Mouse (Mus musculus) limb, embryonic 14.5 days (tissue): ENCODE measurements around the gene Pltp. TPM values are rescaled to one million over a fixed set of nuclear protein-coding genes. Genes with fewer than 3 reads are reported as not detected.
A peak's percentile ranks its signal among the peaks of the same experiment; 100 is the strongest.

ENCODE experiments used
- ATAC-seq: fragments of 200-750 bp; cut with Nextera tagmentation; 2 replicates; pipeline ENCODE4 v1.8.0; 2017; ENCODE audit warnings: low read depth, moderate number of reproducible peaks, moderate TSS enrichment; ENCODE audit not compliant: low FRiP score
- DNase-seq: peaks from one replicate; pipeline ENCODE4 v3.0.0-alpha.2; 2015; ENCODE audit warnings: low spot score
- H3K27ac ChIP-seq: fragments of 300-500 bp; sonication (generic); replicated peaks from 2 replicates; pipeline ENCODE4 v1.5.1; 2014; ENCODE audit warnings: low read depth, mild to moderate bottlenecking, low read length, moderate library complexity, mixed read lengths
- H3K27me3 ChIP-seq: fragments of 300-500 bp; sonication (generic); 2 replicates; pipeline ENCODE4 v1.6.1; 2014; ENCODE audit warnings: low read length, mixed read lengths; ENCODE audit not compliant: control insufficient read depth, insufficient read depth
- H3K36me3 ChIP-seq: fragments of 300-500 bp; sonication (generic); 2 replicates; pipeline ENCODE4 v1.6.1; 2014; ENCODE audit warnings: mild to moderate bottlenecking, low read length, moderate library complexity, mixed read lengths; ENCODE audit not compliant: control insufficient read depth, insufficient read depth
- H3K4me1 ChIP-seq: fragments of 300-500 bp; sonication (generic); 2 replicates; pipeline ENCODE4 v1.6.1; 2014; ENCODE audit warnings: antibody characterized with exemption, low read length, mixed read lengths; ENCODE audit not compliant: control insufficient read depth, insufficient read depth
- H3K4me2 ChIP-seq: fragments of 300-500 bp; sonication (generic); replicated peaks from 2 replicates; pipeline ENCODE4 v1.6.1; 2014; ENCODE audit warnings: low read depth, mild to moderate bottlenecking, low read length, moderate library complexity; ENCODE audit not compliant: severe bottlenecking
- H3K4me3 ChIP-seq: fragments of 300-500 bp; sonication (generic); replicated peaks from 2 replicates; pipeline ENCODE4 v1.5.1; 2014; ENCODE audit warnings: low read length
- H3K9ac ChIP-seq: fragments of 300-500 bp; sonication (generic); 2 replicates; pipeline ENCODE4 v1.6.1; 2014; ENCODE audit warnings: mild to moderate bottlenecking, low read depth, low read length, moderate library complexity; ENCODE audit not compliant: severe bottlenecking
- H3K9me3 ChIP-seq: fragments of 300-500 bp; sonication (generic); 2 replicates; pipeline ENCODE4 v1.6.1; 2016; ENCODE audit warnings: low read length; ENCODE audit not compliant: control insufficient read depth
- POLR2A ChIP-seq: fragments of 200-500 bp; IDR thresholded peaks from 2 replicates; pipeline ENCODE4 v1.8.0; 2012; ENCODE audit warnings: inconsistent platforms, mild to moderate bottlenecking, moderate library complexity, borderline replicate concordance; ENCODE audit not compliant: insufficient read depth, insufficient read length; ENCODE audit errors: extremely low read depth
- WGBS: fragments of 180-500 bp; shearing (Covaris S2); extraction: QIAGEN DNeasy Blood & Tissue Kit; methylation state at CpG from one replicate; pipeline ENCODE4 v1.1.7; 2014; 5-methylcytosine and 5-hydroxymethylcytosine counted together
- polyA plus RNA-seq, 2 experiments: library from polyadenylated mRNA; depleted of rRNA in 1 of 2; stranded (reverse) in 1 of 2; unstranded in 1 of 2; fragments of >200 nt; fragmentation: Nextera tagmentation in 1 of 2; extraction: Ambion mirVana in 1 of 2; gene quantifications; 2 replicates each; pipeline versions ENCODE4 v1.2.1 to v1.2.3; 2012 to 2014

Pltp gene
- polyA plus RNA-seq, 2 experiments: 45.5 to 56.2 TPM

DNA sequence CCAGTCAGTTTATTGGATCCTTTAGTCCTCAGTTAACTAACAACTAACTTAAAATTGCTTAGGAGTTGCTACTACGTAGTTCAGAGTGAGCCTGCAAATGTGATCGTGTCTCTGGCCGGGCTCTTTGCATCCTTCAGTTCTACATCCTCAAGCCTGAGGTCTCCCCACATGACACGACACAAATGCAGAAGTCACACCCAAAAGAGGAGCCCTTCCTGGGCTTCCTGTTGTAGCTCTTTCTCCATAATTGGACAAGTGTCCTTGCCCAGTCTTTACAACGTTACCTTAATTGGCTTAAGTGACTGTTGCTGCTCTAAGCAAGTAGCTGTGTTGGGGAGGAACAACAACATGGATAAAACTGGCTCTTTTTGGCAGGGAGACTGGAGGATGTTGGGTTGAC, 42.2 kb downstream of the Pltp start:
- Histone ChIP-seq H3K36me3 (0 out of 2 replicates have a peak, but pooled peaks cover 6% of the 10 kb centered on the region), H3K4me2 (no peak overlapping the region), H3K27ac (no peak overlapping the region), H3K4me3 (no peak overlapping the region), H3K27me3 (no peaks in the 10 kb centered on the region), H3K4me1 (no peaks in the 10 kb centered on the region), H3K9ac (no peak overlapping the region), H3K9me3 (no peaks in the 10 kb centered on the region)
- 87% methylated on average over 5 of the region's 5 CpGs for WGBS
- no peak for DNase-seq
- no peak for ATAC-seq
- TF ChIP-seq POLR2A: no peak

DNA sequence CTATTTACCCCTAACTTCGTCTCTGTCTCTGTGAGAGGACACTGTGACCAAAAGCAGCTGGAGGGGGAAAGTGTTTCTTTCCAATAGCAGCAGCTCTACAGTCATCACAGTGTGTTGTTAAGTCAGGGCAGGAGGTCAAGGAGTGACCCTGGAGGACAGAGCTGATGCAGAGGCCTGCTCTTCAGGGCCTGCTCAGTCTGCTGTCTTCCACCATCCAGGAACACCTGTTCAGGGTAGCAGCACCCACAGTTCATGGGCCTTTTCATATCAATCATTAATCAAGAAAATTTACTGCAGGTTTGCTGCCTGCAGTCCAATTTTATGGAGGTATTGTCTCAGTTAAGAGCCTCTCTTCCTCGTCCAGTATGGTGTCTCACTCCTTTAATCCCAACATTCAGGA, 44.0 kb downstream of the Pltp start:
- H3K4me1 ChIP-seq: no peaks in the 10 kb centered on the region
- H3K27me3 ChIP-seq: no peaks in the 10 kb centered on the region
- H3K4me3 ChIP-seq: no peak overlapping the region
- DNase-seq (no peak), ATAC-seq (no peak)
- H3K9me3 ChIP-seq: no peaks in the 10 kb centered on the region
- H3K27ac ChIP-seq: no peak overlapping the region
- H3K4me2 ChIP-seq: no peak overlapping the region
- H3K9ac ChIP-seq: no peak overlapping the region
- 53% methylated on average over 2 of the region's 2 CpGs for WGBS
- no peak for TF ChIP-seq POLR2A
- H3K36me3 ChIP-seq: 0 out of 2 replicates have a peak, but pooled peaks cover 10% of the 10 kb centered on the region

DNA sequence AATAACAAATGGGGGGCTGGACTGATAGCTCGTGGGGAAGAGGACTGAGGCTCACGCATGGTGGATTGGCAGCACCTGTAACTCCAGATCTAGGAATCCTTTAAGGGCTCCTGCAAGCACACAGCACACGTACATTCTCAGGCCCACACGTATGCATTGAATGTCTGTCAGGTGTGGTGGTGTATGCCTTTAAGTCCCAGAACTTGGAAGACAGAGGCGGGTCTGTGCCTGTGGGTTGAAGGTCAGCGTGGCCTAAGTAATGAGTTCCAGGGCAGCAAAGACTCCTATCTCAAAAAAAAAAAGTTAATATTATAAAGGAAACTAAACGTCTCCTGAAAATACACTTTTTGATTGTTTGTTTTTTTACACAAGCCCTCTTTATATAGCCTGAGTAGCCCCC, 50.9 kb downstream of the Pltp start:
- TF ChIP-seq POLR2A: no peak
- no peaks in the 10 kb centered on the region for H3K27me3 ChIP-seq
- H3K9ac ChIP-seq: no peak overlapping the region
- no peaks in the 10 kb centered on the region for H3K9me3 ChIP-seq
- H3K27ac ChIP-seq: no peak overlapping the region
- ATAC-seq (no peak), DNase-seq (no peak)
- H3K4me3 ChIP-seq: no peak overlapping the region
- H3K4me1 ChIP-seq: peaks cover 9% of the 10 kb centered on the region
- peaks cover 17% of the 10 kb centered on the region for H3K36me3 ChIP-seq
- WGBS: 85% methylated on average over 7 of the region's 7 CpGs
- no peak overlapping the region for H3K4me2 ChIP-seq

DNA sequence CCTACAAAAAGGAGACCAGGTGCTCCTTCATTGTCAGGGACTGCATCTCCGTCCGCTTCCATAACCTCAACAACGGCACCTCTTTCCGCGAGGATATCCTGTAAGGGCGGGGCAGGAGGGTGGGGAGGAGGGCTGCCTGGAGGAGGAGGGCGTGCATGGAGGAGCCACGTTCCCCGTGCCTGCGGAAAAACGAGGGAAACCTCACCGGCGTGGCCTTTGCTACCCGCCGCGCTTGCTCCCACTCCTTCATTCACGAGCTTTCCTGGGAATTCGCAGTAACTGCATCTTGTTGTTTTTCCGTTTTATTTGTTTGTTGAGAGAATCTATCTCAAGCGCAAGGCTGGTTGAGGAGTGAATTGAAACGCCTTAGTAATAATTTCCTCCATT, 52.2 kb downstream of the Pltp start:
- peak; percentile 31; the same call in 1 of the 2 replicates for ATAC-seq
- Histone ChIP-seq H3K36me3 (peaks cover 19% of the 10 kb centered on the region), H3K4me2 (peak overlapping the region; percentile 85), H3K9ac (peak overlapping the region; percentile 62), H3K27ac (no peak overlapping the region), H3K9me3 (no peaks in the 10 kb centered on the region), H3K4me3 (peak overlapping the region; percentile 73), H3K4me1 (peaks cover 9% of the 10 kb centered on the region), H3K27me3 (no peaks in the 10 kb centered on the region)
- 1% methylated on average over 21 of the region's 21 CpGs for WGBS
- TF ChIP-seq POLR2A: no peak
- DNase-seq: no peak

DNA sequence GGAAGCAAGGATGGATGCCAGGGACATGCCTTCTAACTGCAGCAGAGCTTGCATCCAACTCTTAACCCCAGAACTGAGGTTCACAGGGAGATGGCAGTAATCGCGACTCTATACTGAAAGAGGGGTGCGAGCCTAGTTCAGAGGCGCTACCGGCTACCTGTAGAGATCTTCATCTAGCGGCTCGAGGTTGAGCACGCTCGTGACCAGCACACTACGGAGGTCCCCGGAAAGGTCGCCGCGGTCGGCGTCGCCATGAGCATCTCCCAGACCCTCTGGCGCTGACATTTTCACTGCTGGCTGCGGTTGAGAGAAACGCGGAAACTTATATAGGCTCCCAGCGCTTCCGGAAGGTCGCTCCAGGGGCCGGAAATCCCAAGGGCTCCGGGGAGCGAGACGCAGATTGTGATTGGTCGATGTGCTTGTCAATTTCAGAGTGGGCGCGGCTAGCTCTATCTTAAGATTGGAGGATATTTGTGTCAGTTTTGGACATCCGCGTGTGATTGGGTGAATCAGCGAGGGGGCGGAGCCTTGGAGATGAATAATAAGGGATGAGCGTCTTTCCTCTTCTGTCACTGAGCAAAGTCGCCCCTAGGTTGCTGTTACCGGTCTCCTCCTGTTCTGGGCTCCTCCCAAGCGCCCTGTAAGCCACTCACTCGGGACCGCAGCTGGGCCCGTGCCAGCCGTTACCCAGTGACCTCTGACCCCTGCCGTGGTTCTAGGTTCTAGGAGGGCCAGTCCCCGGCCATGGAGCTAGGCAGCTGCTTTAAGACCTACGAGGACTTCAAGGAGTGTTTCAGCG, 52.8 kb downstream of the Pltp start, which contains the start of the genes Acot8 and Zswim3:
Acot8 (minus strand) TSS at position 350 of the 799 bp plus-strand sequence.
Zswim3 (plus strand) TSS at position 566 of the 799 bp plus-strand sequence.
- DNase-seq: peak; percentile 98
- WGBS: under 1% methylated on average over 47 of the region's 47 CpGs
- Histone ChIP-seq H3K27me3 (no peaks in the 10 kb centered on the region), H3K4me1 (peaks cover 9% of the 10 kb centered on the region), H3K4me3 (peak within 1 kb of the TSS; percentile 73), H3K9ac (peak within 1 kb of the TSS; percentile 69), H3K27ac (peak within 1 kb of the TSS; percentile 35), H3K36me3 (peaks cover 23% of the 10 kb centered on the region), H3K9me3 (no peaks in the 10 kb centered on the region), H3K4me2 (peak within 1 kb of the TSS; percentile 85)
- ATAC-seq: peak; percentile 98
- TF ChIP-seq POLR2A: peak; percentile 76; the same call in 1 of the 2 replicates
